In the genomic region with DNA sequence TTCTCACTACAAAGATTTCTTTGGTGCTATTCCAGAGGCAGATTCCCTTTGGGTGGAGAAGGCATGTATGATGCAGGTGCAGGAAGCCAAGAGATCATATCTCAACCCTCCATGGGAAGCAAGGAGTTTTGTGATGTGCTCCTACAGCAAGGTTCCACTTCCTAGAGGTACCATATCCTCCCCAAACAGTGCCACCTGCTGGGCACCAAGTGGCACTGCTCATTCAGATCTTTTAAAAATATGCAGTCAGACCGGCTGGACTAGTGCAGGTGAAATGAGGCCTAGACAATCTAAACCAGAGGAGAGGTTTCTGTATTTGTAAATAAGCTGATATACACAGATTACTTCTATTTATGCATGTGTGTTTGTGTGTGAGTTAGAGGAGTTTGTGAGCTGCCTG, we compare ENCODE assay signal across 9 mouse cellular contexts. TPM values are rescaled to one million over a fixed set of nuclear protein-coding genes. Genes with fewer than 3 reads are reported as not detected.
DNase-seq lines count a peak whose midpoint lies in the region; ATAC-seq and TF ChIP-seq lines count a peak whose summit lies in the region.
"Had no signal": no experiment of that assay in that cellular context is flagged by ENCODE, and none has a peak within 500 bp of the region (broad histone marks: within the 10 kb centered on the region; RNA-seq: fewer than 3 reads in every experiment).

No protein-coding gene starts in this region.

- 36% methylated on average over 1 of the region's 1 CpGs for WGBS in lung, embryonic 14.5 days

- intact Hi-C loops in gastrocnemius, adult 2 months (cut with DNase I), result no loop called here
- intact Hi-C loops in left cerebral cortex, postnatal 36 days (cut with DNase I), result loop anchor here (10.0 kb wide), 1 partner anchor 85 kb away; no protein-coding TSS in a partner anchor

- peak; percentile 30; the same call in 1 of the 2 replicates for ATAC-seq in lung, embryonic 14.5 days (ENCODE audit: insufficient read depth)

- H3K9ac ChIP-seq in lung, embryonic 14.5 days, result no peak overlapping the region
- H3K9ac ChIP-seq: limb, embryonic 12.5 days had no signal

- no peaks in the 10 kb centered on the region for H3K4me1 ChIP-seq in lung, embryonic 14.5 days (ENCODE audit: insufficient read depth)

- no peak overlapping the region for H3K4me3 ChIP-seq in gastrocnemius, adult 2 months
- no peak overlapping the region for H3K4me3 ChIP-seq in lung, embryonic 14.5 days (ENCODE audit: low read depth, low read length)
- H3K4me3 ChIP-seq: limb, embryonic 12.5 days had no signal

- H3K36me3 ChIP-seq in lung, embryonic 14.5 days (ENCODE audit: insufficient read depth), result no peaks in the 10 kb centered on the region
- H3K36me3 ChIP-seq: limb, embryonic 12.5 days had no signal

- H3K27ac ChIP-seq in gastrocnemius, adult 2 months, result no peak overlapping the region
- no peak overlapping the region for H3K27ac ChIP-seq in lung, embryonic 14.5 days (ENCODE audit: low read depth)
- H3K27ac ChIP-seq: limb, embryonic 12.5 days had no signal

- DNase-seq in gastrocnemius, adult 2 months, result no peak
- no peak for DNase-seq in gastrocnemius, adult 8-10 months (ENCODE audit: low spot score in 2 of 2)
- peak; percentile 35 for DNase-seq in urinary bladder, postnatal 14 days (ENCODE audit: low spot score)
- no peak for DNase-seq in urinary bladder, adult 18-20 months (ENCODE audit: low spot score in 2 of 2)
- DNase-seq in forelimb bud, embryonic 11.5 days (ENCODE audit: low read depth, low spot score), result peak; percentile 54
- DNase-seq in lung, embryonic 14.5 days, result peak; percentile 75
- DNase-seq in layer of hippocampus, adult 11-12 months (ENCODE audit: low spot score), result no peak
- DNase-seq in left cerebral cortex, postnatal 36 days (ENCODE audit: low spot score in 2 of 2), result no peak

- no peaks in the 10 kb centered on the region for H3K9me3 ChIP-seq in lung, embryonic 14.5 days (ENCODE audit: low read depth, low read length)
- H3K9me3 ChIP-seq: limb, embryonic 12.5 days had no signal

- TF ChIP-seq CTCF in gastrocnemius, adult 2 months (IDR thresholded peaks at IDR 0.05), result peak; percentile 67
- TF ChIP-seq CTCF in lung, embryonic 14.5 days (IDR thresholded peaks at IDR 0.05; ENCODE audit: low read depth), result peak; percentile 79

- no peak overlapping the region for H3K4me2 ChIP-seq in lung, embryonic 14.5 days
- H3K4me2 ChIP-seq: limb, embryonic 12.5 days had no signal

- no peaks in the 10 kb centered on the region for H3K27me3 ChIP-seq in lung, embryonic 14.5 days (ENCODE audit: insufficient read depth, low read length)
- H3K27me3 ChIP-seq: limb, embryonic 12.5 days had no signal

RNA-seq across cellular contexts. Expression of a gene that starts 35.3 kb away (rescaled TPM):
- under 1 TPM; 0.64 to 0.92 TPM for total RNA-seq in gastrocnemius, adult 2 months (2021)
- total RNA-seq in gastrocnemius, adult 8-10 months (2022), result under 1 TPM; 0.46 to 0.74 (median 0.59) TPM
- 0.57 and 0.84 TPM in 2 replicates for polyA plus RNA-seq in lung, embryonic 14.5 days (2014; fragmentation: Nextera tagmentation; extraction: Ambion mirVana)
- 10 to 100 TPM; 90.6 to 96.2 TPM for total RNA-seq in left cerebral cortex, postnatal 36 days (2021)

Comparison
In these comparisons a context has a peak if more than half of its experiments do, and no peak if none do; other contexts are left out.
1. DNase-seq: peak in urinary bladder, postnatal 14 days (single experiment), forelimb bud, embryonic 11.5 days (single experiment) and lung, embryonic 14.5 days (single experiment); none in gastrocnemius, adult 2 months (single experiment), gastrocnemius, adult 8-10 months (0 of 2), urinary bladder, adult 18-20 months (0 of 2), layer of hippocampus, adult 11-12 months (single experiment) and left cerebral cortex, postnatal 36 days (0 of 2).
2. RNA of a gene that starts 35.3 kb away (total RNA-seq): 90.6 to 96.2 TPM in left cerebral cortex, postnatal 36 days; 0.64 to 0.92 TPM in gastrocnemius, adult 2 months and 0.46 to 0.74 TPM in gastrocnemius, adult 8-10 months; every median in the first group is over 10 times any median in the second.